Mouse (Mus musculus) stomach, embryonic 16.5 days (tissue): ENCODE data around the gene Gmeb1. TPM values are rescaled to one million over a fixed set of nuclear protein-coding genes. Genes with fewer than 3 reads are reported as not detected.
"Not testable (repeated sequence)": the region's sequence is repeated elsewhere in the genome, so short reads cannot be mapped to it uniquely, and the experiment has no call there.

Source experiments
- ATAC-seq: fragments of 200-750 bp; cut with Nextera tagmentation; 2 replicates; pipeline ENCODE4 v1.8.0; 2017; ENCODE audit warnings: moderate number of reproducible peaks, moderate TSS enrichment; ENCODE audit not compliant: insufficient read depth, low FRiP score
- H3K27ac ChIP-seq: fragments of 300-500 bp; sonication (generic); 2 replicates; pipeline ENCODE4 v1.5.1; 2014; ENCODE audit warnings: low read length
- H3K27me3 ChIP-seq: fragments of 300-500 bp; sonication (generic); 2 replicates; pipeline ENCODE4 v1.6.1; 2014; ENCODE audit warnings: low read length, control low read depth, mixed read lengths; ENCODE audit not compliant: control insufficient read depth, insufficient read depth
- H3K36me3 ChIP-seq: fragments of 300-500 bp; sonication (generic); 2 replicates; pipeline ENCODE4 v1.6.1; 2014; ENCODE audit warnings: low read length; ENCODE audit not compliant: control insufficient read depth, insufficient read depth
- H3K4me1 ChIP-seq: fragments of 300-500 bp; sonication (generic); 2 replicates; pipeline ENCODE4 v1.6.1; 2014; ENCODE audit warnings: low read length, control low read depth, mixed read lengths; ENCODE audit not compliant: control insufficient read depth, insufficient read depth
- H3K4me2 ChIP-seq: fragments of 300-500 bp; sonication (generic); 2 replicates; pipeline ENCODE4 v1.6.1; 2014; ENCODE audit warnings: low read depth, low read length, mixed read lengths
- H3K4me3 ChIP-seq: fragments of 300-500 bp; sonication (generic); replicated peaks from 2 replicates; pipeline ENCODE4 v1.5.1; 2014; ENCODE audit warnings: mild to moderate bottlenecking, low read length
- H3K9ac ChIP-seq: fragments of 300-500 bp; sonication (generic); 2 replicates; pipeline ENCODE4 v1.6.1; 2014; ENCODE audit warnings: low read length
- H3K9me3 ChIP-seq: fragments of 300-500 bp; sonication (generic); replicated peaks from 2 replicates; pipeline ENCODE4 v1.6.1; 2016; ENCODE audit warnings: low read length, control low read depth; ENCODE audit not compliant: control insufficient read depth
- WGBS: fragments of 180-500 bp; shearing (Covaris S2); extraction: QIAGEN DNeasy Blood & Tissue Kit; methylation state at CpG from one replicate; pipeline ENCODE4 v1.1.7; 2014; 5-methylcytosine and 5-hydroxymethylcytosine counted together
- polyA plus RNA-seq: library from polyadenylated mRNA; unstranded; fragments of >200 nt; fragmentation: Nextera tagmentation; extraction: Ambion mirVana; gene quantifications from 2 replicates; pipeline ENCODE4 v1.2.1, GENCODE M21; 2015

The Gmeb1 gene
- polyA plus RNA-seq: 25.6 and 28.7 TPM in 2 replicates

GRCm38 (mm10) chr4:132261514-132262357 lies at the start of gene Gmeb1:
Gmeb1 (minus strand) TSS chr4:132261602.
- Histone ChIP-seq H3K27ac (peak within 1 kb of the TSS; percentile 97), H3K27me3 (no peaks in the 10 kb centered on the region), H3K4me2 (peak within 1 kb of the TSS; percentile 88), H3K4me1 (peaks cover 16% of the 10 kb centered on the region), H3K4me3 (peak within 1 kb of the TSS; percentile 85), H3K9ac (peak within 1 kb of the TSS; percentile 99), H3K36me3 (no peaks in the 10 kb centered on the region), H3K9me3 (no peaks in the 10 kb centered on the region)
- 10% methylated on average over 46 of the region's 49 CpGs for WGBS
- ATAC-seq: peak; percentile 88

- ATAC-seq: peak; percentile 43; the same call in 1 of the 2 replicates
Measured at GRCm38 (mm10) chr4:132309849-132310472, 48.6 kb upstream of the Gmeb1 start.

DNA sequence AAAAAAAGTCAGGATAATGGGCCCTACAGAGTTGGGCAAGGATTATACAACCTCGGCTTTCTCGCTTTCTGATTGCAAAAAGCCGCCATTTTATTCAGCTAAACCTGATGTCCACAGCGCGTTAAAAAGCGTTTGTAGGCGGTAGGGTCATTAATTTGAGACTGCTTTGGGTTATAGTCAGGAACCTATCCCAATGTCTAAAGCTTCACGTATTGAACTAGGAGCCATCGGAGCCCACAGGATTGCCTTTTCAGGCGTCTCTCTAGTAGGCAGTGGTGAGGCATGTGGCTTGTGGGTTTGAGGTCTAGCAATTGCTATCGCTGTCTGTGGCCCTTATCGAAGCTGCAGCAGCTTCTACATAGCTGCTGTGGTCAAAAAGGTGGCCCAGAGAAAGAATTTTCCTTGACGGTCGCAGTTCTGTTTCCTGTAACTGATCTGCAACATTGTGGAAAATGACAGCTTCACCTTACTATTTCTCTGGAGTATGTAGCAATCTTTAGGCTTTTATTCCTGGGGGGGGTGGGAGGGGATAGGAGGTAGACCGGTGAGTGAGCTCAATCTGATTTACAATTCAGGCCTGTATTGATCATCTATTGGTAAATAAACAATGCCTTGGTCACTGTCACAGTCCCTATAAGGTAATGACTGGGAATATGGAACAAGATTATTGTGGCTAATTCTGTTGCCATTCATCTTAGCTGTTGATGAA lies 47.9 kb upstream of the Gmeb1 start:
- ATAC-seq: no peak
- H3K27ac ChIP-seq: peak overlapping the region; percentile 73
- peak overlapping the region; percentile 95 for H3K4me2 ChIP-seq
- no peaks in the 10 kb centered on the region for H3K27me3 ChIP-seq
- H3K9ac ChIP-seq: peak overlapping the region; percentile 77
- peaks cover 11% of the 10 kb centered on the region for H3K4me1 ChIP-seq
- peaks cover 28% of the 10 kb centered on the region for H3K36me3 ChIP-seq
- WGBS: under 1% methylated on average over 15 of the region's 15 CpGs
- peak overlapping the region; percentile 60 for H3K4me3 ChIP-seq
- no peaks in the 10 kb centered on the region for H3K9me3 ChIP-seq

More at GRCm38 (mm10) chr4:132309849-132310472, 48.6 kb upstream of the Gmeb1 start:
- no peaks in the 10 kb centered on the region for H3K27me3 ChIP-seq
- H3K4me2 ChIP-seq: peak overlapping the region; percentile 95
- H3K27ac ChIP-seq: peak overlapping the region; percentile 73
- peaks cover 28% of the 10 kb centered on the region for H3K36me3 ChIP-seq
- H3K9ac ChIP-seq: peak overlapping the region; percentile 77
- WGBS: 29% methylated on average over 10 of the region's 10 CpGs
- H3K4me1 ChIP-seq: peaks cover 11% of the 10 kb centered on the region
- H3K9me3 ChIP-seq: no peaks in the 10 kb centered on the region
- H3K4me3 ChIP-seq: peak overlapping the region; percentile 60

GRCm38 (mm10) chr4:132308437-132309139 lies 47.2 kb upstream of the Gmeb1 start:
- peak overlapping the region; percentile 73 for H3K27ac ChIP-seq
- peak; percentile 90 for ATAC-seq
- H3K36me3 ChIP-seq: peaks cover 22% of the 10 kb centered on the region
- H3K27me3 ChIP-seq: no peaks in the 10 kb centered on the region
- peak overlapping the region; percentile 95 for H3K4me2 ChIP-seq
- under 1% methylated on average over 41 of the region's 41 CpGs for WGBS
- peak overlapping the region; percentile 60 for H3K4me3 ChIP-seq
- H3K9me3 ChIP-seq: no peaks in the 10 kb centered on the region
- peak overlapping the region; percentile 77 for H3K9ac ChIP-seq
- H3K4me1 ChIP-seq: peaks cover 11% of the 10 kb centered on the region

GRCm38 (mm10) chr4:132306004-132306403 lies 44.6 kb upstream of the Gmeb1 start:
- Histone ChIP-seq H3K4me2 (no peak overlapping the region), H3K4me3 (no peak overlapping the region), H3K9me3 (no peaks in the 10 kb centered on the region), H3K27ac (no peak overlapping the region), H3K4me1 (peaks cover 15% of the 10 kb centered on the region), H3K27me3 (no peaks in the 10 kb centered on the region), H3K36me3 (peaks cover 14% of the 10 kb centered on the region), H3K9ac (no peak overlapping the region)
- no peak for ATAC-seq
- 68% methylated on average over 6 of the region's 6 CpGs for WGBS

DNA sequence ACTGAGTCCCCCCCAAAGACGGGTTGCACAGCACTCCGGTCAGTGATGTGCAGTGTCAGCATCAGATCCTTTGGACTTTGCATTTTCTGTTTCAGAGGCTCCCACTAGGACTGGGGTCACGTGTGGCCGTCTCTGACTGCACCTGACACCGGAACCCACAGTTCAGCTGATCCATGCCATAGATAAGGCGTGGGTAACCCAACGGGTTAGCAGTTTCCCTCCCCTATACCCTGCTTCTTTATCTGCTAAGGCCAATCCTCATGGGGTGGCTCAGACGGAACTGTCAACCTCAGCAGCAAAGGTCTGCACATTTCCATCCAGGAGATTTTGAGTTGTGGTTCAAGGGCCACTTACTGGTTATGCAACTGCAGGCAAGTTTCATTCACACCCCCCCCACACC lies 43.9 kb upstream of the Gmeb1 start:
- Histone ChIP-seq H3K36me3 (peaks cover 7% of the 10 kb centered on the region), H3K27ac (no peak overlapping the region), H3K27me3 (no peaks in the 10 kb centered on the region), H3K4me3 (no peak overlapping the region), H3K9me3 (no peaks in the 10 kb centered on the region), H3K9ac (no peak overlapping the region), H3K4me2 (no peak overlapping the region), H3K4me1 (peaks cover 12% of the 10 kb centered on the region)
- no peak for ATAC-seq
- WGBS: 78% methylated on average over 8 of the region's 8 CpGs

GRCm38 (mm10) chr4:132303484-132303883 lies 42.1 kb upstream of the Gmeb1 start:
- Histone ChIP-seq H3K4me3 (peak overlapping the region; percentile 45), H3K4me2 (peak overlapping the region; percentile 50), H3K9ac (peak overlapping the region; percentile 55)
- not testable (repeated sequence) for H3K9me3 ChIP-seq, H3K27ac ChIP-seq, ATAC-seq, H3K27me3 ChIP-seq, H3K4me1 ChIP-seq, H3K36me3 ChIP-seq
- 31% methylated on average over 6 of the region's 6 CpGs for WGBS

DNA sequence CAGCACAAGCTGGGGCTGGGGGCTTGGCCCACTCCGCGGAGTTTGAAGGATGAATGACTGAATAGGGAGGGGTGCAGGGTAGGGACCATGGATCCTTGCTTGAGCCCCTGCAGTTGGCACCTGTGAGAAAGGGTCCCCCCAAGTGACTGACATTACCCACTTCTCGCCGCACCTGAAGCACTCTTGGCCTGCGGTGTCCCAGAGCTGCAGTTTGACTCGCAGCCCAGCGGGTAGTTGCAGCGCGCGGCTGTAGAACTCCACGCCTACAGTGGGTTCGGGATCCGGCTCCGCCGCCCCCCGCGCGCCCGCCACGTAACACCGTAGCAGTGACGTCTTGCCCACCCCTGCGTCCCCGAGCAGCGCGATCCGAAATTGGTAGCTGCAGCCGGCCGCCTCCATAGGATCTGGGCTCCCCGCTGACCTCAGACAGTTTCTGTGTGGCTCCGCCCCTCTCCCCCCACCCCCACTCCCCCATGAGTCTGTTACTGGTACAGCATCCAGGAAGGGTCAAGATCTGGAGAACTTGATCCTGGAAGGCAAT lies 41.6 kb upstream of the Gmeb1 start, which contains the start of gene Rab42:
Rab42 (minus strand) TSS at position 447 of the 541 bp plus-strand sequence.
- no peak within 1 kb of the TSS for H3K27ac ChIP-seq
- peak; percentile 83 for ATAC-seq
- under 1% methylated on average over 31 of the region's 31 CpGs for WGBS

More for the DNA sequence above, 41.6 kb upstream of the Gmeb1 start, which contains the start of gene Rab42:
- H3K36me3 ChIP-seq: no peaks in the 10 kb centered on the region
- H3K4me1 ChIP-seq: 0 out of 2 replicates have a peak, but pooled peaks cover 4% of the 10 kb centered on the region
- H3K4me2 ChIP-seq: peak within 1 kb of the TSS; percentile 50
- no peaks in the 10 kb centered on the region for H3K27me3 ChIP-seq
- no peaks in the 10 kb centered on the region for H3K9me3 ChIP-seq
- peak within 1 kb of the TSS; percentile 55 for H3K9ac ChIP-seq
- H3K4me3 ChIP-seq: peak within 1 kb of the TSS; percentile 45
